Mouse (Mus musculus) heart, postnatal 0 days (tissue): ENCODE results near the gene Hoxd3.

Source experiments
- CTCF ChIP-seq: IDR thresholded peaks from 2 replicates; pipeline ENCODE4 v1.5.1; 2016; ENCODE audit warnings: antibody characterized with exemption, control low read depth, low read depth
- EP300 ChIP-seq: IDR thresholded peaks from 2 replicates; pipeline ENCODE4 v1.6.1; 2016; ENCODE audit warnings: antibody characterized with exemption, low read depth

DNA sequence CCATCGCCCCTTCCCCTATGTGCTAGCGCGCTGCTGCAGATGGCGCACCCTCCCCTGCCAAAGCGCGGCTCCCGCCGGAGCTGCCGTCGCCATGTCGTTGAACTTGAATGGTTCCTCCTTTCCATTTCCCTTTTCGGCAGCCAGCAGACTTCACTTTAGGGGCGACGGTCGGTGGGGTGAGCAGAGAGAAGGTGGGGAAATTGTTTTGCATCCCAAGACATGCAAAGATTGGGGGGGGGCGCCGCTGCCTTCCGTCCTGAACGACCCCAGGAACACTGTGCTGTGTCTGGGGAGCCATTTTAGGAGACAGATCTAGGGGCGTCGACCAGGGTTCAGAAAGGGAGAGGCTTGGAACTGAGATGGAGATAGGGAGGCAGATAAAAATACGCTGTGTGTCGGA, 31.7 kb upstream of the Hoxd3 start:
- TF ChIP-seq CTCF (no peak), EP300 (no peak)
